In the genomic region with DNA sequence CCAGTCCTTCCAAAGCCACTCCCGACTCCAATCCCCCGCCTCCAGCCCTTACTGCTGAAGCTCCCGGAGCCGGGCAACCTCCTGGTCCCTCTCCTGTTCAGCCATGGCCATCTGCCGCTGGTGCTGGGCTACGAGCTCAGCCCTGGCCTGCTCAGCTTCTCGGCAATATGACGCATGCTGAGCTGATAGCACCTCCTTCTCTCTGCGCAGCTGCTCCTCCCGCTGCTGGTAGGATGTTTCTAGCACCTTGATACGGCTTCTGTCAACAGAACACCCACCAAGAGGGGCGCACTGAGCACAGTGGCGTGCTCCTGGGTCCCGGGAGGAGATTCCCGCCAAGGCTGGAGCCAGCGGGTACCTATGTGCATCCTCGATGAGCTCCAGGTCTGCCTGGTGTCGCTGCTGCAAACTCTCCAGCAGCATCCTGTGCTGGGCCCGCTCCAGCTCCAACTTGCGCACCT, we compare ENCODE assay signal across 11 mouse cellular contexts. TPM values are rescaled to one million over a fixed set of nuclear protein-coding genes. Genes with fewer than 3 reads are reported as not detected.
DNase-seq lines count a peak whose midpoint lies in the region; ATAC-seq lines count a peak whose summit lies in the region.
"Had no signal": no experiment of that assay in that cellular context is flagged by ENCODE, and none has a peak within 500 bp of the region (broad histone marks: within the 10 kb centered on the region; RNA-seq: fewer than 3 reads in every experiment).

No protein-coding gene starts in this region.

- H3K4me1 ChIP-seq in heart, embryonic 13.5 days = 0 out of 2 replicates have a peak, but pooled peaks cover 11% of the 10 kb centered on the region
- H3K4me1 ChIP-seq: forebrain, embryonic 12.5 days; limb, embryonic 15.5 days had no signal

- no peak for DNase-seq in heart, adult 8-10 months (ENCODE audit: low spot score)
- DNase-seq in right cerebral cortex, adult 2 months (ENCODE audit: low spot score in 2 of 2) = peak; percentile 62 to 67
- no peak for DNase-seq in right cerebral cortex, postnatal 10 days (ENCODE audit: low spot score in 2 of 2)
- DNase-seq in cerebellum, postnatal 25 days = peak; percentile 82
- DNase-seq in right cerebral cortex, postnatal 36 days (ENCODE audit: low spot score in 2 of 2) = peak; percentile 47 to 70
- no peak for DNase-seq in spleen, postnatal 4 days (ENCODE audit: low spot score in 2 of 2)
- DNase-seq in adrenal gland, adult (ENCODE audit: inconsistent age in 2 of 2, low spot score in 1 of 2) = no peak

- H3K27me3 ChIP-seq in heart, embryonic 13.5 days (replicated peaks) = no peaks in the 10 kb centered on the region
- H3K27me3 ChIP-seq: forebrain, embryonic 12.5 days; limb, embryonic 15.5 days; Patski had no signal

- peaks cover 100% of the 10 kb centered on the region for H3K36me3 ChIP-seq in heart, embryonic 13.5 days

- no peak for ATAC-seq in heart, embryonic 13.5 days (ENCODE audit: extremely low read depth, insufficient number of reproducible peaks, low FRiP score, low TSS enrichment)
- ATAC-seq: Patski had no signal

- H3K27ac ChIP-seq in heart, embryonic 13.5 days (replicated peaks) = no peak overlapping the region
- H3K27ac ChIP-seq: forebrain, embryonic 12.5 days; limb, embryonic 15.5 days had no signal

- H3K9me3 ChIP-seq in heart, embryonic 13.5 days = no peaks in the 10 kb centered on the region
- H3K9me3 ChIP-seq: forebrain, embryonic 12.5 days; limb, embryonic 15.5 days had no signal

- WGBS in heart, embryonic 13.5 days = 37% methylated on average over 20 of the region's 20 CpGs

- H3K4me2 ChIP-seq in heart, embryonic 13.5 days = no peak overlapping the region
- H3K4me2 ChIP-seq: forebrain, embryonic 12.5 days; limb, embryonic 15.5 days had no signal

- H3K9ac ChIP-seq in heart, embryonic 13.5 days = peak overlapping the region; percentile 40; the same call in 1 of the 2 replicates
- H3K9ac ChIP-seq: forebrain, embryonic 12.5 days; limb, embryonic 15.5 days had no signal

- H3K4me3 ChIP-seq in heart, embryonic 13.5 days = no peak overlapping the region
- H3K4me3 ChIP-seq: forebrain, embryonic 12.5 days; limb, embryonic 15.5 days had no signal

RNA-seq across cellular contexts. Expression of a gene that starts 10.1 kb away (rescaled TPM):
- 82.4 and 92.2 TPM in 2 replicates for polyA plus RNA-seq in heart, embryonic 13.5 days (2015; fragmentation: Nextera tagmentation; extraction: Ambion mirVana)
- total RNA-seq in heart, adult 8-10 months (2022) = 10 to 100 TPM; 60.0 to 66.2 (median 63.9) TPM

RNA-seq across cellular contexts. Expression of a gene that starts 17.9 kb away (rescaled TPM):
- 4.2 and 4.3 TPM in 2 replicates for polyA plus RNA-seq in heart, embryonic 13.5 days (2015; fragmentation: Nextera tagmentation; extraction: Ambion mirVana)
- total RNA-seq in heart, adult 8-10 months (2022) = 1 to 10 TPM; 6.6 to 8.2 (median 7.6) TPM

RNA-seq across cellular contexts. Expression of a gene that starts 19.2 kb away (rescaled TPM):
- polyA plus RNA-seq in heart, embryonic 13.5 days (2015; fragmentation: Nextera tagmentation; extraction: Ambion mirVana) = 22.8 and 24.4 TPM in 2 replicates
- 10 to 100 TPM; 14.5 to 16.4 (median 15.2) TPM for total RNA-seq in heart, adult 8-10 months (2022)

RNA-seq across cellular contexts. Expression of a gene that starts 21.8 kb away (rescaled TPM):
- polyA plus RNA-seq in heart, embryonic 13.5 days (2015; fragmentation: Nextera tagmentation; extraction: Ambion mirVana) = 46.1 and 51.1 TPM in 2 replicates
- 10 to 100 TPM; 17.9 to 25.7 (median 22.1) TPM for total RNA-seq in heart, adult 8-10 months (2022)

RNA-seq across cellular contexts. Expression of a gene that starts 49.9 kb away (rescaled TPM):
- 82.1 and 88.7 TPM in 2 replicates for polyA plus RNA-seq in heart, embryonic 13.5 days (2015; fragmentation: Nextera tagmentation; extraction: Ambion mirVana)
- total RNA-seq in heart, adult 8-10 months (2022) = 10 to 100 TPM; 10.1 to 15.1 (median 10.8) TPM

Comparison
In these comparisons a context has a peak if more than half of its experiments do, and no peak if none do; other contexts are left out.
1. DNase-seq: peak in right cerebral cortex, adult 2 months (2 of 2), cerebellum, postnatal 25 days (2 of 2) and right cerebral cortex, postnatal 36 days (2 of 2); none in heart, adult 8-10 months (single experiment), right cerebral cortex, postnatal 10 days (0 of 2), spleen, postnatal 4 days (0 of 2) and adrenal gland, adult (0 of 2).